Mouse (Mus musculus): ENCODE measurements at regions not wholly inside any gene's neighbourhood (a gene's known extent, or its start where the extent isn't known, plus 50 kb on each side); places are given as distances from the start of the nearest gene placed in this dataset.
A peak's percentile ranks its signal among the peaks of the same experiment; 100 is the strongest.

DNA sequence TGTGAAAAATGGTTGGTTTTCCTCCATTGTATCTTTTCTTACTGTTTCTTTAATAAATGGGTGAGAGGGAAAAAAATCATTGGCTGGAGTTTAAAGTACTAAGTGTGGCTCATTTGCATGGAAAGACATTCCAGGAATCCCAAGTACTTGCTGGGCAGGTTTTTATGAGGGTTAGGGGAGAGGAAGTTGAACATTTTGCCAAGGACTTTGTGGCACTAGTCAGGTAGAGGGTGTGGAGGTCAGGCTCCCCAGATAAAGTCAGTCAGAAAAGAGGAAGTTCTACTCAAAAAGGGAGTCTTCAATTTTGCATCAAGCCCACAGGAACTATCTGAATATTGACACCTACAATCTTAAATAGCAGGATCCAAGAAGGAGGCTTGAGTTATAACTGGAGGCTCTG, 346.5 kb upstream of the Dab2 start:
- Histone ChIP-seq H3K79me2 (ENCODE audit: control insufficient read depth, insufficient read depth, low read length, poor library complexity) (no peaks in the 10 kb centered on the region), H3K4me1 (ENCODE audit: control insufficient read depth in 1 of 2, insufficient read depth in 2 of 2, low read length in 2 of 2) (no peaks in the 10 kb centered on the region), H3K36me3 (ENCODE audit: control insufficient read depth in 1 of 2, insufficient read depth in 2 of 2, low read length in 2 of 2) (peaks cover 0 to 2% of the 10 kb centered on the region in 2 experiments; a peak in 2 of 4 replicates), H3K27ac (ENCODE audit: control insufficient read depth, low read depth, low read length) (no peak overlapping the region), H3K9ac (ENCODE audit: control insufficient read depth, low read depth, low read length, poor library complexity, severe bottlenecking) (no peak overlapping the region), H3K27me3 (ENCODE audit: control insufficient read depth in 1 of 2, insufficient read depth in 2 of 2, low read length in 2 of 2) (no peaks in the 10 kb centered on the region), H3K9me3 (replicated peaks; ENCODE audit: insufficient read depth, low read length) (no peaks in the 10 kb centered on the region), H3K4me3 (ENCODE audit: control insufficient read depth in 1 of 2, insufficient read depth in 1 of 2, low read depth in 2 of 2, low read length in 2 of 2) (no peak overlapping the region)
- DNase-seq (ENCODE audit: low read depth, low spot score), result peak; percentile 63
- TF ChIP-seq BHLHE40 (IDR thresholded peaks at IDR 0.05; ENCODE audit: borderline replicate concordance, low read depth, low read length) (no peak), CTCF (IDR thresholded peaks at IDR 0.05 in 2 of 3, conservative IDR thresholded peaks at IDR 0.05 in 1 of 3; ENCODE audit: control insufficient read depth in 1 of 3, insufficient read depth in 1 of 3, low read depth in 2 of 3, low read length in 3 of 3, poor library complexity in 1 of 3, severe bottlenecking in 1 of 3) (no peak), GATA1 (IDR thresholded peaks at IDR 0.05; ENCODE audit: low read depth, low read length) (peak; percentile 57), MEF2A (IDR thresholded peaks at IDR 0.05; ENCODE audit: extremely low read depth, insufficient replicate concordance, low read depth, low read length, poor library complexity, severe bottlenecking) (no peak), MYB (IDR thresholded peaks at IDR 0.05; ENCODE audit: low read depth, low read length) (no peak), KAT2A (conservative IDR thresholded peaks at IDR 0.05; ENCODE audit: low read depth, low read length) (no peak), TBP (IDR thresholded peaks at IDR 0.05; ENCODE audit: low read depth, low read length) (no peak), MAFK (IDR thresholded peaks at IDR 0.05; ENCODE audit: borderline replicate concordance, low read depth, low read length) (no peak), TAL1 (IDR thresholded peaks at IDR 0.05; ENCODE audit: low read length) (no peak), ETS1 (IDR thresholded peaks at IDR 0.05; ENCODE audit: low read depth, low read length) (no peak), RCOR1 (IDR thresholded peaks at IDR 0.05; ENCODE audit: low read depth, low read length) (0 out of 2 replicates have a peak, but pooled peaks have one; percentile 13), NRF1 (IDR thresholded peaks at IDR 0.05; ENCODE audit: insufficient read depth, low read depth, low read length, poor library complexity, severe bottlenecking) (no peak), MXI1 (IDR thresholded peaks at IDR 0.05; ENCODE audit: low read depth, low read length) (no peak), MYC (IDR thresholded peaks at IDR 0.05; ENCODE audit: low read depth, low read length) (no peak), EP300 (IDR thresholded peaks at IDR 0.05; ENCODE audit: low read depth in 1 of 2, low read length in 2 of 2) (peak in 1 of 2 experiments; percentile 71; a peak in 2 of 4 replicates), NELFE (IDR thresholded peaks at IDR 0.05; ENCODE audit: low read depth, low read length) (no peak), UBTF (IDR thresholded peaks at IDR 0.05; ENCODE audit: borderline replicate concordance, insufficient read depth, low read depth, low read length) (no peak), SMC3 (IDR thresholded peaks at IDR 0.05; ENCODE audit: low read depth, low read length) (no peak), ZMIZ1 (IDR thresholded peaks at IDR 0.05; ENCODE audit: low read depth, low read length) (no peak), SIN3A (IDR thresholded peaks at IDR 0.05; ENCODE audit: low read length) (no peak), ZKSCAN1 (IDR thresholded peaks at IDR 0.05; ENCODE audit: low read depth, low read length) (no peak)

All from MEL (cell line).